Mouse (Mus musculus): ENCODE measurements around the gene Ubxn11. TPM values are rescaled to one million over a fixed set of nuclear protein-coding genes. Genes with fewer than 3 reads are reported as not detected.
"Not testable (repeated sequence)": the region's sequence is repeated elsewhere in the genome, so short reads cannot be mapped to it uniquely, and the experiment has no call there.

Gene Ubxn11
- polyA plus RNA-seq, 1 experiment from 2014 or later: 5.8 TPM

- DNase-seq (ENCODE audit: low spot score): no peak
- no peaks in the 10 kb centered on the region for H3K27me3 ChIP-seq (ENCODE audit: control insufficient read depth, insufficient read depth, low read length)
- H3K9me3 ChIP-seq (ENCODE audit: control insufficient read depth, low read length): no peaks in the 10 kb centered on the region
- no peak overlapping the region for H3K4me3 ChIP-seq (ENCODE audit: low read depth, low read length)
- no peak overlapping the region for H3K27ac ChIP-seq (ENCODE audit: low read depth, low read length)
- 66% methylated on average over 3 of the region's 3 CpGs for WGBS
- no peak overlapping the region for H3K9ac ChIP-seq (ENCODE audit: low read depth, low read length)
- ATAC-seq (ENCODE audit: low FRiP score): no peak
- no peak overlapping the region for H3K4me2 ChIP-seq (replicated peaks; ENCODE audit: low read depth, low read length)
- 0 out of 2 replicates have a peak, but pooled peaks cover 3% of the 10 kb centered on the region for H3K36me3 ChIP-seq (ENCODE audit: control insufficient read depth, insufficient read depth, low read length)
- H3K4me1 ChIP-seq (replicated peaks; ENCODE audit: control insufficient read depth, insufficient read depth, low read length): no peaks in the 10 kb centered on the region
Measured at GRCm38 (mm10) chr4:134136280-134136926, 34.0 kb downstream of the Ubxn11 start.

- ATAC-seq (ENCODE audit: low FRiP score): no peak
- 85% methylated on average over 2 of the region's 2 CpGs for WGBS
Measured at GRCm38 (mm10) chr4:134138857-134139256, 36.5 kb downstream of the Ubxn11 start.

GRCm38 (mm10) chr4:134144297-134144696 lies 41.9 kb downstream of the Ubxn11 start:
- not testable (repeated sequence) for ATAC-seq (ENCODE audit: low FRiP score); H3K9ac ChIP-seq (ENCODE audit: low read depth, low read length); H3K36me3 ChIP-seq (ENCODE audit: control insufficient read depth, insufficient read depth, low read length); H3K9me3 ChIP-seq (ENCODE audit: control insufficient read depth, low read length); H3K4me3 ChIP-seq (ENCODE audit: low read depth, low read length); H3K4me2 ChIP-seq (replicated peaks; ENCODE audit: low read depth, low read length); H3K27me3 ChIP-seq (ENCODE audit: control insufficient read depth, insufficient read depth, low read length); H3K4me1 ChIP-seq (replicated peaks; ENCODE audit: control insufficient read depth, insufficient read depth, low read length); H3K27ac ChIP-seq (ENCODE audit: low read depth, low read length); DNase-seq (ENCODE audit: low spot score)
- 97% methylated on average over 5 of the region's 5 CpGs for WGBS

More at GRCm38 (mm10) chr4:134138857-134139256, 36.5 kb downstream of the Ubxn11 start:
- Histone ChIP-seq H3K9me3 (ENCODE audit: control insufficient read depth, low read length) (no peaks in the 10 kb centered on the region), H3K4me2 (replicated peaks; ENCODE audit: low read depth, low read length) (no peak overlapping the region), H3K36me3 (ENCODE audit: control insufficient read depth, insufficient read depth, low read length) (0 out of 2 replicates have a peak, but pooled peaks cover 3% of the 10 kb centered on the region), H3K4me3 (ENCODE audit: low read depth, low read length) (no peak overlapping the region), H3K27ac (ENCODE audit: low read depth, low read length) (no peak overlapping the region), H3K27me3 (ENCODE audit: control insufficient read depth, insufficient read depth, low read length) (no peaks in the 10 kb centered on the region), H3K9ac (ENCODE audit: low read depth, low read length) (no peak overlapping the region), H3K4me1 (replicated peaks; ENCODE audit: control insufficient read depth, insufficient read depth, low read length) (no peaks in the 10 kb centered on the region)
- no peak for DNase-seq (ENCODE audit: low spot score)

GRCm38 (mm10) chr4:134149389-134149788 lies 47.0 kb downstream of the Ubxn11 start:
- H3K36me3 ChIP-seq (ENCODE audit: control insufficient read depth, insufficient read depth, low read length): no peaks in the 10 kb centered on the region; the same call in 1 of the 2 replicates
- H3K9me3 ChIP-seq (ENCODE audit: control insufficient read depth, low read length): no peaks in the 10 kb centered on the region
- WGBS: 97% methylated on average over 4 of the region's 4 CpGs
- no peaks in the 10 kb centered on the region for H3K4me1 ChIP-seq (replicated peaks; ENCODE audit: control insufficient read depth, insufficient read depth, low read length)
- no peak overlapping the region for H3K27ac ChIP-seq (ENCODE audit: low read depth, low read length)
- ATAC-seq (ENCODE audit: low FRiP score): no peak
- no peak for DNase-seq (ENCODE audit: low spot score)
- no peaks in the 10 kb centered on the region for H3K27me3 ChIP-seq (ENCODE audit: control insufficient read depth, insufficient read depth, low read length)
- no peak overlapping the region for H3K4me3 ChIP-seq (ENCODE audit: low read depth, low read length)
- no peak overlapping the region for H3K9ac ChIP-seq (ENCODE audit: low read depth, low read length)
- no peak overlapping the region for H3K4me2 ChIP-seq (replicated peaks; ENCODE audit: low read depth, low read length)

- peaks cover 6% of the 10 kb centered on the region; the same call in 1 of the 2 replicates for H3K36me3 ChIP-seq (ENCODE audit: control insufficient read depth, insufficient read depth, low read length)
- H3K9me3 ChIP-seq (ENCODE audit: control insufficient read depth, low read length): no peaks in the 10 kb centered on the region
- no peak overlapping the region for H3K9ac ChIP-seq (ENCODE audit: low read depth, low read length)
- H3K4me1 ChIP-seq (replicated peaks; ENCODE audit: control insufficient read depth, insufficient read depth, low read length): no peaks in the 10 kb centered on the region
- ATAC-seq (ENCODE audit: low FRiP score) (no peak), DNase-seq (ENCODE audit: low spot score) (no peak)
- H3K27ac ChIP-seq (ENCODE audit: low read depth, low read length): no peak overlapping the region
- H3K4me3 ChIP-seq (ENCODE audit: low read depth, low read length): no peak overlapping the region
- WGBS: 94% methylated on average over 3 of the region's 3 CpGs
- H3K4me2 ChIP-seq (replicated peaks; ENCODE audit: low read depth, low read length): no peak overlapping the region
- no peaks in the 10 kb centered on the region for H3K27me3 ChIP-seq (ENCODE audit: control insufficient read depth, insufficient read depth, low read length)
Measured at GRCm38 (mm10) chr4:134152112-134152511, 49.7 kb downstream of the Ubxn11 start.

GRCm38 (mm10) chr4:134153656-134154055 lies 51.3 kb downstream of the Ubxn11 start:
- ATAC-seq (ENCODE audit: low FRiP score) (no peak), DNase-seq (ENCODE audit: low spot score) (no peak)
- 98% methylated on average over 3 of the region's 3 CpGs for WGBS
- H3K27me3 ChIP-seq (ENCODE audit: control insufficient read depth, insufficient read depth, low read length): no peaks in the 10 kb centered on the region
- no peak overlapping the region for H3K4me3 ChIP-seq (ENCODE audit: low read depth, low read length)
- no peaks in the 10 kb centered on the region for H3K9me3 ChIP-seq (ENCODE audit: control insufficient read depth, low read length)
- H3K4me1 ChIP-seq (replicated peaks; ENCODE audit: control insufficient read depth, insufficient read depth, low read length): no peaks in the 10 kb centered on the region
- peaks cover 6% of the 10 kb centered on the region; the same call in 1 of the 2 replicates for H3K36me3 ChIP-seq (ENCODE audit: control insufficient read depth, insufficient read depth, low read length)
- no peak overlapping the region for H3K27ac ChIP-seq (ENCODE audit: low read depth, low read length)
- no peak overlapping the region for H3K4me2 ChIP-seq (replicated peaks; ENCODE audit: low read depth, low read length)
- no peak overlapping the region for H3K9ac ChIP-seq (ENCODE audit: low read depth, low read length)

GRCm38 (mm10) chr4:134154354-134154753 lies 52.0 kb downstream of the Ubxn11 start:
- no peaks in the 10 kb centered on the region for H3K27me3 ChIP-seq (ENCODE audit: control insufficient read depth, insufficient read depth, low read length)
- H3K9ac ChIP-seq (ENCODE audit: low read depth, low read length): no peak overlapping the region
- H3K4me1 ChIP-seq (replicated peaks; ENCODE audit: control insufficient read depth, insufficient read depth, low read length): no peaks in the 10 kb centered on the region
- H3K4me2 ChIP-seq (replicated peaks; ENCODE audit: low read depth, low read length): no peak overlapping the region
- H3K4me3 ChIP-seq (ENCODE audit: low read depth, low read length): no peak overlapping the region
- ATAC-seq (ENCODE audit: low FRiP score): no peak
- no peak overlapping the region for H3K27ac ChIP-seq (ENCODE audit: low read depth, low read length)
- H3K36me3 ChIP-seq (ENCODE audit: control insufficient read depth, insufficient read depth, low read length): peaks cover 6% of the 10 kb centered on the region; the same call in 1 of the 2 replicates
- no peaks in the 10 kb centered on the region for H3K9me3 ChIP-seq (ENCODE audit: control insufficient read depth, low read length)
- 96% methylated on average over 3 of the region's 3 CpGs for WGBS
- no peak for DNase-seq (ENCODE audit: low spot score)

GRCm38 (mm10) chr4:134155531-134155930 lies 53.2 kb downstream of the Ubxn11 start:
- H3K4me1 ChIP-seq (replicated peaks; ENCODE audit: control insufficient read depth, insufficient read depth, low read length): no peaks in the 10 kb centered on the region
- no peak for DNase-seq (ENCODE audit: low spot score)
- ATAC-seq (ENCODE audit: low FRiP score): no peak
- no peak overlapping the region for H3K4me3 ChIP-seq (ENCODE audit: low read depth, low read length)
- H3K36me3 ChIP-seq (ENCODE audit: control insufficient read depth, insufficient read depth, low read length): peaks cover 6% of the 10 kb centered on the region; the same call in 1 of the 2 replicates
- no peak overlapping the region for H3K27ac ChIP-seq (ENCODE audit: low read depth, low read length)
- no peak overlapping the region for H3K9ac ChIP-seq (ENCODE audit: low read depth, low read length)
- 91% methylated on average over 6 of the region's 6 CpGs for WGBS
- H3K9me3 ChIP-seq (ENCODE audit: control insufficient read depth, low read length): no peaks in the 10 kb centered on the region
- no peaks in the 10 kb centered on the region for H3K27me3 ChIP-seq (ENCODE audit: control insufficient read depth, insufficient read depth, low read length)
- H3K4me2 ChIP-seq (replicated peaks; ENCODE audit: low read depth, low read length): no peak overlapping the region

GRCm38 (mm10) chr4:134155961-134156465 lies 53.6 kb downstream of the Ubxn11 start:
- H3K4me1 ChIP-seq (replicated peaks; ENCODE audit: control insufficient read depth, insufficient read depth, low read length): no peaks in the 10 kb centered on the region
- ATAC-seq (ENCODE audit: low FRiP score) (no peak), DNase-seq (ENCODE audit: low spot score) (no peak)
- no peak overlapping the region for H3K4me3 ChIP-seq (ENCODE audit: low read depth, low read length)
- H3K9ac ChIP-seq (ENCODE audit: low read depth, low read length): no peak overlapping the region
- no peaks in the 10 kb centered on the region for H3K27me3 ChIP-seq (ENCODE audit: control insufficient read depth, insufficient read depth, low read length)
- no peak overlapping the region for H3K27ac ChIP-seq (ENCODE audit: low read depth, low read length)
- no peaks in the 10 kb centered on the region for H3K9me3 ChIP-seq (ENCODE audit: control insufficient read depth, low read length)
- peaks cover 6% of the 10 kb centered on the region; the same call in 1 of the 2 replicates for H3K36me3 ChIP-seq (ENCODE audit: control insufficient read depth, insufficient read depth, low read length)
- 95% methylated on average over 10 of the region's 10 CpGs for WGBS
- no peak overlapping the region for H3K4me2 ChIP-seq (replicated peaks; ENCODE audit: low read depth, low read length)
